Mouse (Mus musculus) cortical plate, adult 2 months (tissue): ENCODE data around the gene Dnase1l3. TPM values are rescaled to one million over a fixed set of nuclear protein-coding genes. Genes with fewer than 3 reads are reported as not detected.

Experiments used
- H3K27ac ChIP-seq: fragments of 200-500 bp; 2 replicates; pipeline ENCODE4 v1.5.1; 2012; ENCODE audit warnings: low read length, control low read depth, inconsistent platforms; ENCODE audit not compliant: insufficient read depth
- H3K4me1 ChIP-seq: fragments of 200-500 bp; 2 replicates; pipeline ENCODE4 v1.6.1; 2011; ENCODE audit warnings: low read length; ENCODE audit not compliant: control insufficient read depth, insufficient read depth
- H3K4me3 ChIP-seq: fragments of 200-500 bp; 2 replicates; pipeline ENCODE4 v1.5.1; 2011; ENCODE audit warnings: mild to moderate bottlenecking, low read length, control low read depth; ENCODE audit not compliant: insufficient read depth
- CTCF ChIP-seq: fragments of 200-500 bp; IDR thresholded peaks from 2 replicates; pipeline ENCODE4 v1.5.1; 2011; ENCODE audit warnings: mild to moderate bottlenecking, control low read depth, low read length; ENCODE audit not compliant: insufficient read depth; ENCODE audit errors: extremely low read depth
- POLR2A ChIP-seq: fragments of 200-500 bp; IDR thresholded peaks from 2 replicates; pipeline ENCODE4 v1.6.1; 2011; ENCODE audit warnings: mild to moderate bottlenecking, low read length, control low read depth; ENCODE audit not compliant: insufficient read depth; ENCODE audit errors: extremely low read depth
- polyA plus RNA-seq: library from polyadenylated mRNA; depleted of rRNA; stranded (reverse); fragments of >200 nt; gene quantifications from 2 replicates; pipeline ENCODE4 v1.2.3, GENCODE M21; 2012

Gene Dnase1l3
- polyA plus RNA-seq, 1 experiment = 0.02 TPM

GRCm38 (mm10) chr14:8034561-8034960 lies 40.2 kb upstream of the Dnase1l3 start:
- peaks cover 14% of the 10 kb centered on the region for H3K4me1 ChIP-seq
- no peak for TF ChIP-seq POLR2A
- TF ChIP-seq CTCF = no peak
- no peak overlapping the region for H3K27ac ChIP-seq
- no peak overlapping the region for H3K4me3 ChIP-seq

- Histone ChIP-seq H3K27ac (0 out of 2 replicates have a peak overlapping the region, but pooled peaks have one; percentile 1), H3K4me1 (peaks cover 13% of the 10 kb centered on the region), H3K4me3 (no peak overlapping the region)
- TF ChIP-seq POLR2A = no peak
- TF ChIP-seq CTCF = no peak
These were observed 37.9 kb upstream of the Dnase1l3 start for GRCm38 (mm10) chr14:8032087-8032944.

- TF ChIP-seq CTCF (no peak), POLR2A (no peak)
- Histone ChIP-seq H3K4me1 (peaks cover 19% of the 10 kb centered on the region), H3K27ac (peak overlapping the region; percentile 86), H3K4me3 (no peak overlapping the region)
These were observed 36.2 kb upstream of the Dnase1l3 start for GRCm38 (mm10) chr14:8030535-8030934.

- Histone ChIP-seq H3K27ac (no peak overlapping the region), H3K4me1 (peaks cover 19% of the 10 kb centered on the region), H3K4me3 (no peak overlapping the region)
- TF ChIP-seq POLR2A (no peak), CTCF (no peak)
These were observed 35.4 kb upstream of the Dnase1l3 start for GRCm38 (mm10) chr14:8029752-8030151.

GRCm38 (mm10) chr14:8028086-8028485 lies 33.7 kb upstream of the Dnase1l3 start:
- TF ChIP-seq POLR2A (no peak), CTCF (no peak)
- no peak overlapping the region for H3K27ac ChIP-seq
- peaks cover 19% of the 10 kb centered on the region for H3K4me1 ChIP-seq
- H3K4me3 ChIP-seq = no peak overlapping the region

- Histone ChIP-seq H3K27ac (no peak overlapping the region), H3K4me1 (peaks cover 14% of the 10 kb centered on the region), H3K4me3 (no peak overlapping the region)
- TF ChIP-seq POLR2A = no peak
- TF ChIP-seq CTCF = no peak
These were observed 32.6 kb upstream of the Dnase1l3 start for GRCm38 (mm10) chr14:8026769-8027531.

GRCm38 (mm10) chr14:8024936-8025335 lies 30.6 kb upstream of the Dnase1l3 start:
- TF ChIP-seq CTCF (no peak), POLR2A (no peak)
- Histone ChIP-seq H3K4me1 (peaks cover 9% of the 10 kb centered on the region), H3K27ac (no peak overlapping the region), H3K4me3 (no peak overlapping the region)

- peaks cover 9% of the 10 kb centered on the region for H3K4me1 ChIP-seq
- no peak overlapping the region for H3K27ac ChIP-seq
- TF ChIP-seq POLR2A (no peak), CTCF (no peak)
- H3K4me3 ChIP-seq = no peak overlapping the region
These were observed 30.1 kb upstream of the Dnase1l3 start for GRCm38 (mm10) chr14:8024469-8024868.

- TF ChIP-seq POLR2A (no peak), CTCF (no peak)
- peaks cover 3% of the 10 kb centered on the region for H3K4me1 ChIP-seq
- no peak overlapping the region for H3K4me3 ChIP-seq
- no peak overlapping the region for H3K27ac ChIP-seq
These were observed 26.2 kb upstream of the Dnase1l3 start for GRCm38 (mm10) chr14:8020546-8020945.
